Mouse (Mus musculus) cerebellum, postnatal 10 days (tissue): ENCODE measurements around the gene Apc2.
"Not testable (repeated sequence)": the region's sequence is repeated elsewhere in the genome, so short reads cannot be mapped to it uniquely, and the experiment has no call there.

Experiments
- DNase-seq, 2 experiments: peaks; one replicate each; pipeline ENCODE4 v3.0.0; 2021; ENCODE audit warnings: mixed read lengths in 2 of 2

Gene Apc2

GRCm38 (mm10) chr10:80344131-80344661 is 48.4 kb downstream of the Apc2 start:
- no peak for DNase-seq

GRCm38 (mm10) chr10:80345122-80345521 is 49.3 kb downstream of the Apc2 start:
- no peak for DNase-seq

- DNase-seq: not testable (repeated sequence)
These were observed 50.2 kb downstream of the Apc2 start for GRCm38 (mm10) chr10:80345929-80346328.

GRCm38 (mm10) chr10:80347514-80347967 is 51.8 kb downstream of the Apc2 start:
- no peak for DNase-seq

GRCm38 (mm10) chr10:80348244-80348781 is 52.5 kb downstream of the Apc2 start, which contains the start of gene Adamtsl5:
TSS of gene Adamtsl5 (minus strand) at chr10:80348412.
- peak; percentile 66 for DNase-seq

GRCm38 (mm10) chr10:80348981-80349380 is 53.2 kb downstream of the Apc2 start:
- DNase-seq: no peak

- DNase-seq: peak; percentile 90 to 94
These were observed 54.5 kb downstream of the Apc2 start for GRCm38 (mm10) chr10:80350292-80350691.

GRCm38 (mm10) chr10:80351896-80352295 is 56.1 kb downstream of the Apc2 start:
- DNase-seq: no peak

GRCm38 (mm10) chr10:80352727-80353126 is 57.0 kb downstream of the Apc2 start:
- no peak for DNase-seq

- DNase-seq: peak in 1 of 2 experiments; percentile 19
These were observed 59.7 kb downstream of the Apc2 start for GRCm38 (mm10) chr10:80355431-80355830.

GRCm38 (mm10) chr10:80356001-80356682 is 60.4 kb downstream of the Apc2 start, which contains the start of gene Plk5:
TSS of gene Plk5 (plus strand) at chr10:80356459.
- peak; percentile 50 to 53 for DNase-seq

- peak in 1 of 2 experiments; percentile 12 for DNase-seq
These were observed 61.0 kb downstream of the Apc2 start for GRCm38 (mm10) chr10:80356737-80357136.

GRCm38 (mm10) chr10:80357336-80357735 is 61.6 kb downstream of the Apc2 start:
- DNase-seq: peak in 1 of 2 experiments; percentile 4

- DNase-seq: peak; percentile 78 to 79
These were observed 62.3 kb downstream of the Apc2 start for GRCm38 (mm10) chr10:80357994-80358639.

GRCm38 (mm10) chr10:80363734-80364133 is 68.0 kb downstream of the Apc2 start:
- peak; percentile 66 to 77 for DNase-seq

GRCm38 (mm10) chr10:80365736-80366135 is 70.0 kb downstream of the Apc2 start:
- no peak for DNase-seq
